Mouse (Mus musculus): ENCODE data around the gene Cecr2.

- TF ChIP-seq CTCF (conservative IDR thresholded peaks at IDR 0.05; ENCODE audit: low read length): no peak
- TF ChIP-seq NANOG (IDR thresholded peaks at IDR 0.05; ENCODE audit: borderline replicate concordance, low read length): peak; percentile 13; the same call in 1 of the 2 replicates
- no peak for TF ChIP-seq POU5F1 (IDR thresholded peaks at IDR 0.05; ENCODE audit: borderline replicate concordance, low read length)
These were observed 9.8 kb downstream of the Cecr2 start for GRCm38 (mm10) chr6:120675979-120676378.

Measured in E14TG2a.4 (cell line).